Mouse (Mus musculus) gastrocnemius, postnatal 36 days (tissue): ENCODE results near the gene Sept12. TPM values are rescaled to one million over a fixed set of nuclear protein-coding genes. Genes with fewer than 3 reads are reported as not detected.

Source experiments
- DNase-seq, 2 experiments: peaks; one replicate each; pipeline ENCODE4 v3.0.0; 2022
- intact Hi-C: fragments of 180-260 bp; cut with DNase I; formaldehyde crosslinking; loops from one replicate; pipeline ENCODE4 v1.15.1; 2025
- long read RNA-seq, 2 experiments: library from polyadenylated mRNA; stranded (forward); transcript quantifications; one replicate each; pipeline ENCODE4 v2.0.0; 2021
- total RNA-seq, 2 experiments: library from RNA; stranded (reverse); gene quantifications; 2 replicates each; pipeline ENCODE4 v1.2.3; 2021

Gene Sept12
- not detected for total RNA-seq
- long read RNA-seq, experiment 1 = 0 reads
- long read RNA-seq, experiment 2 = 0 reads

- intact Hi-C loops = no loop called here
- DNase-seq = no peak
Observed at GRCm38 (mm10) chr16:4997553-4997952, at the start of gene Sept12. TSS of gene Sept12 (minus strand) at chr16:4997852.

GRCm38 (mm10) chr16:5045322-5045721, 47.7 kb upstream of the Sept12 start:
- no peak for DNase-seq
- intact Hi-C loops = no loop called here

- no peak for DNase-seq
- intact Hi-C loops = no loop called here
Observed at GRCm38 (mm10) chr16:5036649-5037234, 39.1 kb upstream of the Sept12 start.

- no peak for DNase-seq
- intact Hi-C loops = no loop called here
Observed at GRCm38 (mm10) chr16:5035591-5035990, 37.9 kb upstream of the Sept12 start.

- DNase-seq = no peak
- intact Hi-C loops = no loop called here
Observed at GRCm38 (mm10) chr16:5029847-5030246, 32.2 kb upstream of the Sept12 start.

GRCm38 (mm10) chr16:5024021-5024420, 26.4 kb upstream of the Sept12 start:
- intact Hi-C loops = no loop called here
- DNase-seq = no peak

GRCm38 (mm10) chr16:5014578-5014977, 16.9 kb upstream of the Sept12 start:
- intact Hi-C loops = no loop called here
- no peak for DNase-seq

GRCm38 (mm10) chr16:5013054-5013838, 15.6 kb upstream of the Sept12 start, which contains the start of gene Rogdi:
TSS of gene Rogdi (minus strand) at chr16:5013553.
- peak; percentile 94 to 97 for DNase-seq
- intact Hi-C loops = no loop called here

- DNase-seq = no peak
- intact Hi-C loops = no loop called here
Observed at GRCm38 (mm10) chr16:5012036-5013005, 14.7 kb upstream of the Sept12 start.

GRCm38 (mm10) chr16:5011285-5011684, 13.6 kb upstream of the Sept12 start:
- intact Hi-C loops = no loop called here
- no peak for DNase-seq

GRCm38 (mm10) chr16:5010371-5010935, 12.8 kb upstream of the Sept12 start:
- intact Hi-C loops = no loop called here
- no peak for DNase-seq

- DNase-seq = no peak
- intact Hi-C loops = no loop called here
Observed at GRCm38 (mm10) chr16:5008076-5008475, 10.4 kb upstream of the Sept12 start.

- intact Hi-C loops = no loop called here
- DNase-seq = no peak
Observed at GRCm38 (mm10) chr16:5007492-5007891, 9.8 kb upstream of the Sept12 start.

GRCm38 (mm10) chr16:5007067-5007466, 9.4 kb upstream of the Sept12 start, which contains the start of gene Smim22:
TSS of gene Smim22 (plus strand) at chr16:5007288.
- DNase-seq = no peak
- intact Hi-C loops = no loop called here

GRCm38 (mm10) chr16:5000611-5001010, 3.0 kb upstream of the Sept12 start:
- intact Hi-C loops = no loop called here

GRCm38 (mm10) chr16:4998984-4999383, 1.3 kb upstream of the Sept12 start:
- no peak for DNase-seq
- intact Hi-C loops = no loop called here

More at GRCm38 (mm10) chr16:5000611-5001010, 3.0 kb upstream of the Sept12 start:
- no peak for DNase-seq

- intact Hi-C loops = no loop called here
- DNase-seq = no peak
Observed at GRCm38 (mm10) chr16:4993276-4993675, 4.4 kb downstream of the Sept12 start.

GRCm38 (mm10) chr16:4984717-4985116, 12.9 kb downstream of the Sept12 start:
- intact Hi-C loops = loop anchor here (5.0 kb wide), 1 partner anchor 213 kb away; no protein-coding TSS in a partner anchor
- DNase-seq = no peak

GRCm38 (mm10) chr16:4979755-4980380, 17.8 kb downstream of the Sept12 start:
- intact Hi-C loops = loop anchor here (1.0 to 5.0 kb wide), 2 partner anchors 165 to 217 kb away; no protein-coding TSS in a partner anchor
- no peak for DNase-seq
